Mouse (Mus musculus): ENCODE measurements around the gene Zfp503. TPM values are rescaled to one million over a fixed set of nuclear protein-coding genes. Genes with fewer than 3 reads are reported as not detected.
A peak's percentile ranks its signal among the peaks of the same experiment; 100 is the strongest.

Gene Zfp503
- total RNA-seq, 2 experiments from 2014 or later = 2.5 to 3.3 TPM

DNA sequence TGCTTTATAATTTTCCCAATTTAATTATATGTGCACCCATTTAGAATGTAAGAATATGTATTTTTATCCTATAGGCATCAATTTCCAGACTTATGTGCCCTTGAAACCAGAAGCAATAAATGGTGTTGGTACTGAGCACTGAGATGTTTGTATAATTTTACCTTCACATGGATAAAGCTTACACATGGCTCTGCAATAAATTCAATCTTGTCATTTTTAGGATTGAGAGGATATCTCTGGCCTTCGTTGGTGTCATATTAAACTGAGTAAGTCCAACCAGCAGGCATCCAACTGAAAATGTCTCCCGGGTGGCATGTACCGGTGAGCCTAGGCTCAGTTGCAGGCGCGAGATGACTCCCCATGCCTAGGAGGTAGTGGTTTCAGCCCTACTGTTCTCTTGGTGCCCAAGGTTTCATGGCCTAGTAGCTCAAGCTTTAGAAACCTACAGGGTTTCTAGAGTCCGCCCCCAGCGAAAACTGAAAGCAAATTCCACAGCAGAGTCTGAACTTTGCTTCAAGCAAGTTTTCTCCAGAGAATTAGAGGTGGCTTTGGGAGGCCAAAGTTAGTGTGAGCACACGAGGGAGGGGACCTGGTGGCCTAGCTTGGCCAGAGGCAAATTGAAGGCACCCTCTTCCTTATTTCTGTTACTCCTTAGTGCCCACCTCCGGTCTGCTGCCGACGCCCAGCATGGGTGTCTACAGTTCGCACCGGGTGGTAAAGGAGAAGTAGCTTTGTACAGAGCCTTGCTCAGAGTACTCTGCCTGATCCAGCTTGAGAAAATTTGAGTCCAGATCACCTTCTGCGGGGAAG, 4.1 kb upstream of the Zfp503 start:
- no peak for DNase-seq

DNA sequence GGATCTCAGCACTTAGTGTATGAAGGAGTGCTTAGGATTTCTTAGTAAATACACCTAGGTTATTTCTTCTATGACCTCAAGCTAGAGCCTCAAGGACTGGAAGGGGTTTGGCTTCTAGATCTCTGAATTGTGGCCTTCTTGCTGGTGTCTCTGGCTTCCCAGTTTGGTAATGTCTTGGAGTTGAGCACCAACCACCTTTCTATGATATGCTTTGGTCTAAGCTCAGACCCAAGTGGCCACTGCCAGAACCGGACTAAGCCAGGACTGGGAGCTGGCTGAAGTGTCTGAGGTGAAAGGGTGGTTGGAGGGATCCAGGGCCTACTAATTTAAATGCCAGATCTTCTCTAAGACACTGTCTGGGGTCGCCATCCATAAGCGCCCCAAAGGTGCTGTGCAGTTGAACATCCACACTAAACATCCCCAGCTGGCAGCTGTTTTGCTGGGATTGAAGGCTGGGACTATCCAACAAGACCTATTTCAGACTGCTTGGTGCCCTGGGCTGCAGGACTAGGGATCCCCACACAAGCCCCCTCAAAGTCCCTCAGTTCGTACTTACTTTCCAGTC, 3.0 kb upstream of the Zfp503 start:
- DNase-seq = no peak

DNA sequence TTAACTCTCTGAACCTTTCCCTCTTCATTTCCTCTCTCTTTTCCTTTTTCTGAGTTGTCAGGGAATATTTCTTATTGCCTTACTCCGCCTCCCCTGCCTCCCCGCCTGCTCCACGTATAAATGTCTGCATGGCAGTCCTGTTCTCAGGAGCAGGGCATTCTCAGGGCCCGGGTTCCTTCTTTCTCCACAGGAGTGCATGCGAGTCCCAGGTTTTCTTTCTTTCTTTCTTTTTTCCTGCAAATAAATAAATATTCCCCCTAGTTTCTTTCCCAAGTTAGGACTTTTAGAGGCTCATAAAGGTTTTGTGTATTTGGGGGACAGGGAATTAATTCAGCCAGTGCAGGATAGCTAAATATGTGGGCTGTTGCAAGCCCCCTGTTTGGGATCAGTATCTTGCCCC, 2.5 kb upstream of the Zfp503 start:
- DNase-seq = no peak

DNA sequence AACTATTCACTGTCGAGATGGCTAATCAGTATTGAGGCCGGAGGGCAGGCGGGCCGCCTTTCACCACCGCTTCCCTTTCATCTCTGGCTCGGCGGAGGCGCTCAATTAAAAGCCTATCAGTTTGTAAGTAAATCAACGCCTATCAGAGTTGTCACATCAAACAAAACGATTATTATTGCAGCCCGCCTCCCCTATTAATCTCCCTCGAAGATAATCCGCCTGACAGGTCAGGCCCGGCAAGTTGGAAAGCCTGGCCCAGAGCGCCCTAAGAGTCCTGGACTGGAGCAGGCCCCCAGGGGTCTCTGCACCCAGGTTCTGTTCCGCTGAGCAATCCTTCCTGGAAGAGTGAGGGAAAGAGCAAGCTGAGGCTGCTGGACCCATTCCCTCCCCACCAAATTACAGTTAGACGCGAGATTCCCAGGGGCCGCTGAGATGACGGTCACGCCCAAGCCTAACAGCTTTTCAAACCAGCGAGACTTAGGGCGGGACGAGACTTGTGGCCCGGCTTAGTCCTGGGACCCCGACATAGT, 1.9 kb upstream of the Zfp503 start:
- no peak for DNase-seq

DNA sequence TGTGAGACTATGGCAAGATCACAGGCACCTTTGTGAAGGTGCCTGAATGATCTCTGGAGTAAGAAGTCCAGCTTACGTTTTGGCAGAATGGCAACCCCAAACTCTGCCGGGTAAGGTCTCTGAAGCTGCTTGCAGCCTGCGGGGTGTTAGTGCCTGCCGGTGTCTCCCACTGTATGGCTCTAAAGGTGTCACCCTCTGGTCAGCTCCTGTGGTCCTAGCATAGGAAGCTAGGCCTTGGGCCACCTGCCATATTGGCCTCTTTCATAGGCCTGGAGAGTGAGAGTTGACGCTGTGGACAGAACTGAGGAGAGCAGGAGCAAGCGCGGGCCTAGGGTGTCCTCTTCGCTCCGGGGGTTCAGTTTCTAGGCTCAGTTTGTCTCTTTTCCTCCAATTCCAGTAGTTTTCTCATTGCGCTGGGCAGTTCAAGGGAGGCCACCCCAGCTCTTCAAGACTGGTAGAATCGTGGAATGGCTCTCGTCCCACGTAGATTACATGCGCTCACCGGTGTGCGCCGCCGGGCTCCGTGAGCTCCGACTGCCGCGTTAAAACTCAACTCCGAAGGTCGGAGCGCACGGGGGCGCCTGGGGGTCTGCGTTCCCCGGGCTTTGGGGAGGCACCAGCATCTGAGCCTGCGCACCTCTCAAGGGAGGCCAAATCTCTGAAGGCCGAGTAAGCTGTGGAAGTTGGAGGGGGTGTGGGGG, 1.1 kb upstream of the Zfp503 start:
- no peak for DNase-seq

DNA sequence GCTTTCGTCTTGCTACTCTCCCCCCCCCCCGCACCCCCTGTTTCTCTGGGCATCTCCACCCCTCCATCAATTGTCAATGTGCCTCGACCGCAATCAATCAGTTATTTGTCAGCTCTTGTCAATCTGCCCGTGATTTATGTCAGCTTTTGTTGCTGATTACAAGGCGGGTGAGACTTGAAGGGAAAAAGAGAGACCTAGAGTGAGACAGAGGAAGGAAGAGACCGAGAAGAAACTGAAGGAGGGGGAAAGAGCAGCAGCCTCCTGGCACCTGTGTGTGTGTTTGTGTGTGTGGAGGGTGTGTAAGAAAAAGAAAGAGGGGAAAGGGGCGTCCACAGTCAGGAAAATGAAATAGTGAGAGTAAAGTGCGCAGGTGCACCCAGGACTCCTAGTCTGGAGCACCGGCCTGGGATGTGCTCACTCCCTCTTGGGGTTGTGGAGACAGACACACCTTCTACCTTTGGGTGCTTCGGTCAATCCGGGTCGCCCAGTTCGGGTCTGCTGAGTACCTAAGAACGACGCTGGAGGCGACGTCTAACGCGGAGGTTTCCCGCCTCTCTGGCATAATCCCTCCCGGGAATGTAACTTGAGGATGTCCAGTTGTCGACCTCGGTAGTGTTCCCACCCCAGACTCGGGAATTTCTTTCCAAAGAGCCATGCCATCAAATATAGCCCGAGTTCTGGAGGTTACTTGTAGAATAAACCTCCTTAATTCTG, 667 bp downstream of the Zfp503 start:
- peak; percentile 22 for DNase-seq

DNA sequence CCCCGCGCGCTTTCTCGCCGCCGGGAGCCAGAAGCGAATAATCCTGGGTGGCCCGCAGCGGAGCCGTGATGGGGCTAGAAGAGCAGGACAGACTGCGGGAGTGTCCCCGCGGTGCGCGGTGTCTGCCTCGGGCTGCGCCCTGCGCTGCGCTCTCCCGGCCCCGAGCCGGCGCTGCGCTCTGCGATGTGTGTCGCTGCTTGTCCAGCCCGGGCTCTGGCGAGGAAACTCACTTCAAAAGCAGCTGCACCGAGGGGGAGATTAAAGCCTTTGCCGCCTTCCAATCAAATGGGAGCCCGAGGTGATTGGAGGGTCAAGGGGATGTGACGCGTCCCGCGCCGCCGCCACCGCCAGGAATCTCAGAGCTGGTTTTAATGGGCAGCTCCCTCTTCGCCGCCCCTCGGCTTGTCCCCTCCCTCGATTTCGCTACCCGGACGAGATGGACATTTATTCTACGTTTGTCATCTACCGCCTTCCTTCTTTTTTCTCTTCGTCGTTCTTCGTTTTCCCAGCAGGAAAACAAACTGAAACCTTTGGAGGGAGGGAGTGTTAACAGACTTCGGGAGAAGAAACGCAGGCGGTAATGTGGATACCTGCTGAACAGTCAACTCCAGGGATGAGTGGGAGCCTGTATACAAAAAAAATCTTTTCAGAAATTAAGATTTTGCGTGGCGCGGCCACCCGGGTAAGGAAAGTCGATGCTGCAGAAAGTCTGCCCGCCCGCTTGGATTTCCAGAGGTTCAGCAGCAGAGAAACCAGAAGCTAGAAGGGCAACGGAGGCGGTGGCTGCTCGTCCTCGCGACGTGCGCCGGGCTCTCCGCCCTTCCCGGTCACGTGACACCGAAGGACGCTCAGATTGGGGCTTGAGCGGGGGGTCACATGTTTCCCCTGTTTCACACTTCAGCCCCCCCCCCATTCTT, 1.5 kb downstream of the Zfp503 start:
- peak; percentile 93 for DNase-seq

DNA sequence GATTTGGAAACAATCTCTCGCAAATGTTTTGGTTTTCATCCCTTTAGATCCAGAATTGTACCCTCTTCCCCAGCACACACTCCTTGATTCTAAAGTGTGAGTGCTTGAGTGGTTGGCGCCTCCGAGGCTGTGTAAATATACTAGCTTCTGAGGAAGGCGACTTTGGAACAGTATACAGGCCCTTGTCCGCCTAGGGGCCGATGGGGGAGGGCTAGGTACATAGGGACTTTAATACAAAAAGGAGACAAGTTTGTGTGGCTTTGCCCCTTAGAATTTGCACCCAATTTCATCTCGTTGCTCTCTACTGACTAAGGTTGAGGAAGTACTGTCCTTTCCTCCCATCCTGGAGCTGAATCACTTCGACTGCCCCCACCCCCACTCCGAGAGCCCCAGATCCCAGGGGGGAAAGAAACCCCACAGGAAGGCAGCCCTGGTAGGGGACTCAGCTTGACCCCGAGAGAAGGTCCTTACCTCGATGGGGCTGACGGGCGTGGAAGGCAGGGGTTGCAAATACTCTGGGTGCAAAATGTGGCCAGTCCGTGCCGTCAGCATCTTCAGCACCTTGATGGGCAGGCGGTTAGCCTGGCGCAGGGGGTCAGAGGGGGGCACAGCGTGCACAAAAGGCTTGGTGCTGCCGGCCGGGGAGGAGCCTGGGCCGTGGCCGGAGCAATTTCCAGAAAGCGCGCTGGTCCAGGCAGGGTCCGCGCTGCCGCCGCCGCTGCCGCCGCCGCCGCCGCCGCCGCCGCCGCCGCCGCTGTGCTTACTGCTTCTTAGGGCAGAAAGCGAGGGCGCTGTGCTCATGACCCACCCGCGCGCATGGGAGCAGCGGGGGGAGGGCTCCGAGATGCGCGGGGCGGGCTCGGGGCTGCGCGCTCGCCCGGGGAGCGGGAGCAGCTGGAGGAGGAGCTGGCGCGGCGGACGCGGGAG, 2.4 kb downstream of the Zfp503 start:
- DNase-seq = peak; percentile 54

DNA sequence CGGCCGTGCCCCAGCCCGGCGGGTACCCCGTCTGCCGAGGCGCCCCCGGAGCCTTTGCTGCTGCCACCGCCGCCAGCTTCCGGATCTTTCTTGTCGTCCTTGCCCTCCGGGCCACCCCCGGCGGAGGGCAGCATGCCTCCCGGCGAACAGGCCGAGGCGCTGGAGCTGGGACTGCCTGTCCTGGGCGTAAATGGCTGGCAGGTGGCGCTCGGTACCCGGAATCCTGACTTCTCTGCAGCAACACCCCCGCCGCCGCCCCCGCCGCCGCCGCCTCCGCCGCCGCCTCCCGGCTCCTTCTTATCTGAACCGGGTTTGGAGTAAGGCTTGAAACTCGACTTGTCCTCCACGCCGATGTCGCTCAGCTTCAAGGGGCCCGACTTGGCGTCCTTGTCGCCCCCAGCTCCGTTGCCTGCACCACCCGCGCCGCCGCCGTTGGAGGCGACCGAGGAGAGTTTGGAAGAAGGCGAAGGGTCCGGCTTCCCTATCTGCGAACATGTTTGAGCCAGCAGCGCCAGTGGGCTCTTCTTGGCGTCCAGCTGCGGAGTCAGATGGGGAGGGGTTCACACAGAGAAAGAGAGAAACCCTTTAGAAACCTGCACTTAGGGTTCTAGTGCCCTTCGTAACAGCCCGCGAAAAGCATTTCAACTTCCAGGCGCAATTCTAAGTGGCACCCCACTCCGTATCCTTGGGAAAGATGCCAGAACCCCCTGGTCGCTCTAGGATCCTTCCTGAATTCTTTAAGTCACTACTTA, 3.2 kb downstream of the Zfp503 start:
- peak; percentile 89 for DNase-seq

DNA sequence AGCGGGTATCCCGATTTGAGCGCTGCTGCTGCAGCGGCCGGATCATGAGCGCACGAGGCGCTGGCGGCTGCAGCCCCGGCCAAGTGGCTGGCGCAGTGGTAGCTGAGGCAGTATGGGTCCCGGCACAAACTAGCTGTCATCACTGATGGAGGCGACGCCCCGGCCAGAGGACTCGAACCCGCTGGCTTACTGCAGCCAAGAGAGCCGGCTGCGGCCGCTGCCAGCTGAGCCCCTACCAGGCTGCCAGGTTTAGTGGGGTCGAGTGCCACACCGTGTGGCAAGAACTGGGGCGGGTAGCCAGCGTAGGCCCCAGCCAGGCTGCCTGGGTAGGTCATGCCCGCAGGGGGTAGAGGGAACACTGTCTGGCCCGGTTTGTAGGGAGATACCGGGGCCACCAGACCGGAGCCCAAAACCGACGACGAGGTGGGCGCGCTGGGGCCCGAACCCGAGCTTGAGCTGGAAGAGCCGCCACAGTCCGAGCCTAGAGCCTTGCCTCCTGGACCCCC, 3.9 kb downstream of the Zfp503 start:
- peak; percentile 17 for DNase-seq

DNA sequence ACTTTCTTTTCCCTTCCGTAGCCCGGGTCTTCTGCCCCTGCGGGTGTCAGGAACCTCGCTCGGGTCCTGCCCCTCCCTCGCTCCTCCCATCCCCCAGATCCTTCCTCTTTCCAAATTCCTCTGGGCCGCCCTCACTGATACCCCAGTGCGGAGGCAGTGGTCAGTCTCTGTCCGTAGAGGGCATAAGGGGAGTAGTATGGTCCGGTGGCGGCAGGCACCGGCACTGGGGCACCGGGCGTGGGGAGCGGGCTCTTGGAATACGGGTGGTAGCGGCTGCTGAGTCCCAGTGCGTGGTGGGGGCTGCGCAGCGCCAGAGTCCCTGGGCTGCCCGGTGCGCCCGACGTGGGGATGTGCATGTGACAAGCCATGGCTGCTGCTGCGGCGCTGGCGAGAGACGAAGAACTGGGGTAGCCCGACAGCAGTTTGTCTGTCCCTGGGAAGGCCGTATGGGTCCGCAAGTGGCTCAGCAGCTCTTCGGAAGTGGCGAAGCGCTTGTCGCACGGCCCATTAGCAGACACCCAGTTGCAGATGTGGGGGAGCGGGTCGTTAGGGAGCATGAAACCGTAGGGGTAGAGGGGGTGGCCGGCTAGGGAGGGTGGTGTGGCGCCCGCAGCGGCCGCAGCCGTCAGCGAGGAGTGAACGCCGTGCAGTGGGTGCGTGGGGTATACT, 4.5 kb downstream of the Zfp503 start:
- DNase-seq = peak; percentile 22

DNA sequence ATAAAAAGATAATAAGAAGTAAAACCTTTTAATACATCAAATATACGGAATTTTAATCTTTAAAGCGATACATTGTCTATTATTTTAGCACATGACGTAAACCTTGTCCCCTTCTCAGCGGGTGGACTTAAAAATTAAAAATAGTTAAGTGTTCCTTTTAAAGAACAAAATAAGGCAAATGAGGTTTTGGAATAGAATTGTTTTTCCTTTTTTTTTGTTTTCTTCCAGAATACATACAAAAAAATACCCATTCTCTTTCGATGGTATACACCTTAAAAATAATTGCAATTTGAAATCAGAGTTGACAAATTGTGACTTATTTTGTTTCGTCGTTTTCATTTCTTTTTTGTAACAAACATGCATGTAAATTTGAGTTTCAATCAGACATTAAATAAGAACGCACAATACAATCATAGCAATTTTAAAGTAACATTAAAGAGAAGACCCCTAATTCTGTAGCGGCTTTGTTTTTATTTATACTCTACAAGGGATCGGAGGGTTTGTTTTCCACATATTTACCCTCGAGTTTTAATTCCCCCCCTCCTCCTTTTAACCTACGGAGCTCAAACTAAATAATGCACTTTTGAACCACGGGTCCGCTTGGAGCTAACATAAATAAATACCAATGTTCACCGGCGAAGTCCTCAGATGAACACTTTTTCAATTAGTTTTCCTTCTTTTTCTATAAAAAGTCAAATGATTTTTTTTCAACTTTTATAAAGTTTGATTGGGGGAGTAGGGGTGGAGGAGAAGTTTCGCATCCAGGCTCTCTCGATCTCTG, 5.3 kb downstream of the Zfp503 start:
- DNase-seq = no peak

DNA sequence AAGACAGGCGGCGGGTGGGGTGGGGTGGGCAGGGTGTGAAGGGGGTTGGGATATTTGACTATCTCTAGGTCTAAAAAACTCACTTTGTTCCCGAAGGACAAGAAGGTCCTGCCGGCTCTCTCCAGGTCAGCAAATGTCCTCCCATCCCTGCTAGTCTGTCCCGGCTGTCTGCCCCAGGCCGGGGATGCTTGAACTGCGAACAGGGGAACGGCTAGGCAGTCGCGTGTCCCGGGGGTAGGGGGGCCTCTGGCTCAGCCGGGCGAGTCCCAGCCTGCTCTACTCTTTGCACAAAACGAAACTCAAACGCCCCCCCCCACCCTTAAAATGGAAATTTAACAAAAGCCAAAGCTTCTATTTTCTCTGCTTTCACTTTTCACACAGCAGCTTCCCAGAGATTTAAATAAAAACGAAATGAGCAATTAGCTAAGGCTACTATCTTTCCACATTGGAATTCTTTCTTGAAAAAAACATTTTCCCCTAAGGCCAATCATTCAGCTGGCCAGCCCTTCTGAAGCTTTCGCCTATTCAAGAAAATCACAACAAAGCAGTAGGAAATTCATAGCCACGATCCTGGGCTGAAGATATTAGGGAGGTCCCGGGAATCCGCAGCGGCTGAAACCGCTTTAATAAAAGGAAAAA, 6.0 kb downstream of the Zfp503 start:
- DNase-seq = peak; percentile 41

DNA sequence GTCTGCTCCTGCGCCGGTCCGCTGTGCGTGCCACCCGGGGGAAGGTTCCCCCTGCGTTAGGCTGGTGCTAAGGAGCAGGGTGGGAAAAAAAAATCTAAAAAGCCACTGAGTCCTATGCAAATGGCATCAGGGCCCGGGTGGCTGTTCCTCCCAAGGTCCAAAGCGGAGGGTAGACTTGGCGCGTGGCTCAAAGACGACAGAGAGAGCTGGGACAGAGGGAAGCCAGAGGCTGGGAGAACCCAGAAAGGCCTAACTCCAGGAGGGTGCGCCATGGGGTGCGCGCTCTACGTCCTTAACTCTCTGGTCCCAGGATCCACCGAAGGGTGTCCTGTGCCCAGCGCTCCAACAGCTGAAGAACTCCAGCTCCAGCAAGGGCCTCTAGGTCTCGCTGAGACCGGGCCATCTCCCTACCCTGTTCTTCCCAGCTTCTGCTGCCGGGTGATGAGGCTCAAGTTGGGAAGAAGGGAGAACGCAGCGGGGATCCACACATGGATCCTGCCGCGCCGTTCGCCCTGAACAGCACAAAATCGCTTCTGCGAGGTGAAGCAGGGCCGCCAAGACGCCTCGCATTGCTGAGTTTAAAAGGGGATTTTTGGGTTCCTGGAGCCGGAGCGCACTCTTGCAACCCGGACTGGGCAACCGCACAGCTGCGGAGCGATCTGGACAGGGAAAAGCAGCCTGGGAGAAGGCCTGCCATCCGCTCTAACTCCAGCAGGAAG, 6.7 kb downstream of the Zfp503 start:
- DNase-seq = peak; percentile 28

DNA sequence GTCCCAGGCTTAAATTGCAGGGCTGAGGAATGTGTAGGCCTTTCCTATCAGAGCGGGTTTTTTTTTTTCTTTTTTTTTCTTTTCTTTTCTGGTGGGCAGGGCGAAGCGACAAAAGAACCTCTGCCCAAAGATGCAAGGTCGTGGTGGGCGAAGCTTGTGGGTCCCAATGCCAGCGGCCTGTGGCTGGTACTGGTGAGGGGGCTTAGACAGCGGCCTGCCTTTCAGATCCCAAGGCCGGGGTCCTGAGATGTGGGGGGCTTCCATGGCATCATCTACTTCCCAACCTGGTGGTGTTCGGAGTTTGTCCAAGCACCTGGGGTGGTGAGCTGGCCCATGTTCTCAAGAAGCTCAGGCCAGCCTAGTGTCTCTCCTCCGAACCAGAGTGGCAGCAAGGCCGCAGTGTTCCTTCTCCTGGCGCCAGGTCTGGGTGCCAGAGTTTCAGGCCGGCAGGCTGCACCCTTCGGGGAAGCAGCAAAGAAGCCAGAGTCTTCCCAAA, 7.3 kb downstream of the Zfp503 start:
- DNase-seq = peak; percentile 18

DNA sequence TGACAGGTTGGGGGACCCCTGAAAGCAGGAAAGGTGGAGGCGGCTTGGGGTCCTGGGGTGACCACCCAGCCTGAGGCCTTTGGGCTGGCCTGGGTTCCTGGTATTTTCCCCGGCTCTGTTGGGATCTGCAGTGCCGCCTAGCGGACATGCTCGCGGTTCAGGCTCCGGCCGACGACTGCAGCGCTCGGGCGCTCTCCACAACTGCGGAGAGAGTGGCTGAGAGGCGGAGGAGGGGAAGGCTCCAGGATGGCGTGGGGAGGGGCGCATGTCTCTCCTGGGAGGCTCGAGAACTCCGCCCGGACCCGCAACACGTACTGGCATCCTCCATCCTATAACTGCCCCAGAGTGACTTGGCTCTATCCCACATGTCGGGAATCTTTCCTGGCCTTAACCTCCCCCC, 7.9 kb downstream of the Zfp503 start:
- peak; percentile 88 for DNase-seq

DNA sequence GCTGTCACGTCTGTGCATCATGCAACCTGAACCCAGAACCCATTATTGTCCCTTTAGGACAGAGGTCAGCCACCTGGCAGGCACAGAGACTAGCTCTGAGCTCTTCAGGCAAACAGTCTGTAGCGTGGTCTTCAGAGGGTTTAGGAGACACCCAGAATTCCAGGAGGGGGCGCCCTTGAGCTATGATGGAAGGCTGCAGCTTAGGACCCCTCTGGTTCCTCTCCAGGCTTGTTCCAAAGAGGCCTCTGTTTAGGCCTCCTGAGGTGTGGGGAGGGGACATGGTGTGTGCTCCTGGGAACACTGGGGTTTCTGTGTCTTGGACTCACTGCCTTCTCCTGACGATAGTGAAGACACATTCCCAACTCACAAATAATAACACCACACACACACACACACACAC, 20.4 kb downstream of the Zfp503 start:
- peak; percentile 79 for DNase-seq
